Mouse (Mus musculus): ENCODE measurements around the gene Camk1d.

- TF ChIP-seq CTCF (IDR thresholded peaks at IDR 0.05; ENCODE audit: low read depth, low read length) (no peak), POLR2A (IDR thresholded peaks at IDR 0.05; ENCODE audit: extremely low read depth, insufficient read depth, low read length) (no peak)
These were observed 332.3 kb downstream of the Camk1d start for GRCm38 (mm10) chr2:5381712-5382710.
